Mouse (Mus musculus) activated CD4-positive, CD25-positive, alpha-beta regulatory T cell (primary cell): Measurements from ENCODE around the gene Phospho2. TPM values are rescaled to one million over a fixed set of nuclear protein-coding genes. Genes with fewer than 3 reads are reported as not detected.

Experiments
- polyA plus RNA-seq, 2 experiments: library from polyadenylated mRNA; unstranded; fragments of 100-300 nt; shearing (Covaris generic); gene quantifications; one replicate each; pipeline ENCODE4 v1.2.1; 2017

The Phospho2 gene
- 10 to 100 TPM; 31.2 to 37.8 TPM for polyA plus RNA-seq

GRCm38 (mm10) chr2:69789429-69790069, at the start of gene Phospho2, which contains the start of gene Ccdc173:
Gene Phospho2 (plus strand): TSS chr2:69789623.
Gene Ccdc173 (minus strand): TSS chr2:69789575.

GRCm38 (mm10) chr2:69821711-69822110, 32.3 kb downstream of the Phospho2 start, which contains the start of gene Klhl23:
Gene Klhl23 (plus strand): TSS chr2:69821944.

Other genes with a start within 250 kb of the Phospho2 start
- gene Lrp2, start 203.6 kb upstream of the Phospho2 start, polyA plus RNA-seq = under 1 TPM in 1 of 2 experiments, not detected in 1; 0.17 TPM
- gene Bbs5, start 142.5 kb upstream of the Phospho2 start, polyA plus RNA-seq = under 1 TPM in 1 of 2 experiments, not detected in 1; 0.50 TPM
- not detected for gene Klhl41, start 119.5 kb upstream of the Phospho2 start, polyA plus RNA-seq
- gene Fastkd1, start 76.1 kb upstream of the Phospho2 start, polyA plus RNA-seq = 10 to 100 TPM in 1 of 2 experiments, 1 to 10 TPM in 1; 6.5 to 11.7 TPM
- 100 to 1,000 TPM; 173 to 213 TPM for gene Ppig, start 67.1 kb upstream of the Phospho2 start, polyA plus RNA-seq
- 1 to 10 TPM; 2.0 to 3.7 TPM for gene Ccdc173, start within 50 bp of the Phospho2 start, polyA plus RNA-seq
- under 1 TPM in 1 of 2 experiments, not detected in 1; 0.27 TPM for gene Klhl23, start 32.3 kb downstream of the Phospho2 start, polyA plus RNA-seq
- gene Ssb, start 71.9 kb downstream of the Phospho2 start, polyA plus RNA-seq = 100 to 1,000 TPM; 349 to 359 TPM
- 10 to 100 TPM; 28.1 to 36.4 TPM for gene Mettl5, start 96.0 kb downstream of the Phospho2 start, polyA plus RNA-seq
- gene Ubr3, start 107.6 kb downstream of the Phospho2 start, polyA plus RNA-seq = 10 to 100 TPM; 20.7 to 21.6 TPM
- gene Myo3b, start 249.5 kb downstream of the Phospho2 start, polyA plus RNA-seq = 10 to 100 TPM in 1 of 2 experiments, 1 to 10 TPM in 1; 5.7 to 13.8 TPM